Mouse (Mus musculus) ES-Bruce4 (cell line): ENCODE data around the gene Tmem213. TPM values are rescaled to one million over a fixed set of nuclear protein-coding genes. Genes with fewer than 3 reads are reported as not detected.

ENCODE experiments used
- H3K27ac ChIP-seq: 2 replicates; pipeline ENCODE4 v1.5.1; 2012; ENCODE audit warnings: low read length, inconsistent platforms; ENCODE audit not compliant: insufficient read depth
- H3K27me3 ChIP-seq: 2 replicates; pipeline ENCODE4 v1.6.1; 2012; ENCODE audit warnings: mild to moderate bottlenecking, low read length, inconsistent platforms; ENCODE audit not compliant: control insufficient read depth, poor library complexity, insufficient read depth, severe bottlenecking
- H3K36me3 ChIP-seq: 2 replicates; pipeline ENCODE4 v1.6.1; 2012; ENCODE audit warnings: inconsistent platforms, mild to moderate bottlenecking, low read length, moderate library complexity; ENCODE audit not compliant: control insufficient read depth, poor library complexity, insufficient read depth, severe bottlenecking
- H3K4me1 ChIP-seq: one replicate; pipeline ENCODE4 v1.8.1; 2011; ENCODE audit warnings: low read length; ENCODE audit not compliant: control insufficient read depth, insufficient read depth
- H3K4me3 ChIP-seq: 2 replicates; pipeline ENCODE4 v1.5.1; 2011; ENCODE audit warnings: low read depth, mild to moderate bottlenecking, low read length
- H3K9ac ChIP-seq: 2 replicates; pipeline ENCODE4 v1.6.1; 2012; ENCODE audit warnings: low read depth, mild to moderate bottlenecking, inconsistent platforms; ENCODE audit not compliant: poor library complexity, severe bottlenecking
- H3K9me3 ChIP-seq: replicated peaks from 2 replicates; pipeline ENCODE4 v1.6.1; 2012; ENCODE audit warnings: mild to moderate bottlenecking, low read length, inconsistent platforms; ENCODE audit not compliant: control insufficient read depth, poor library complexity, insufficient read depth, severe bottlenecking
- CTCF ChIP-seq: IDR thresholded peaks from one replicate; pipeline ENCODE4 v1.8.1; 2011; ENCODE audit warnings: low read depth, low read length
- EP300 ChIP-seq: IDR thresholded peaks from 2 replicates; pipeline ENCODE4 v1.6.1; 2011; ENCODE audit warnings: low read depth, low read length; ENCODE audit not compliant: insufficient read depth
- POLR2A ChIP-seq: IDR thresholded peaks from one replicate; pipeline ENCODE4 v1.8.1; 2011; ENCODE audit warnings: low read length; ENCODE audit not compliant: insufficient read depth
- polyA plus RNA-seq: library from polyadenylated mRNA; stranded (reverse); fragments of >200 nt; gene quantifications from 2 replicates; pipeline ENCODE4 v1.2.4, GENCODE M21; 2011; ENCODE audit warnings: low read depth; ENCODE audit not compliant: missing spikeins, insufficient read depth, insufficient read length

The Tmem213 gene
- polyA plus RNA-seq, 1 experiment = 3.0 TPM

DNA sequence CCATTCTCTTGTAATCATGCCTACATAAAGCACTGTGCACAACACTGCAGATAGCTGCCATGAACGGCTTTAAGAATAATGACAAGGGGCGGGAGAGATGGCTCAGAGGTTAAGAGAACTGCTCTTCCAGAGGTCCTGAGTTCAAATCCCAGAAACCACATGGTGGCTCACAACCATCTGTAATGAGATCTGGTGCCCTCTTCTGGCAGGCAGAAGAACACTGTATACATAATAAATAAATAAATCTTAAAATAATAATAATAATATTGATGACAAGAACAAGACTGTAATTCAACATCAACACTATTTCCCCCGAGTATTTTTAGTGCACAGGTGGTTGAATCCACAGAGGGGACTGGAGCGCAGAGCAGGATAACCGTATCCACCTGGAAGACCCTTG, 47.1 kb downstream of the Tmem213 start:
- Histone ChIP-seq H3K36me3 (no peaks in the 10 kb centered on the region; the same call in 1 of the 2 replicates), H3K4me1 (peaks cover 2% of the 10 kb centered on the region), H3K27ac (no peak overlapping the region), H3K9me3 (no peaks in the 10 kb centered on the region), H3K9ac (no peak overlapping the region), H3K4me3 (no peak overlapping the region), H3K27me3 (no peaks in the 10 kb centered on the region)
- TF ChIP-seq POLR2A (no peak), CTCF (no peak), EP300 (no peak)

DNA sequence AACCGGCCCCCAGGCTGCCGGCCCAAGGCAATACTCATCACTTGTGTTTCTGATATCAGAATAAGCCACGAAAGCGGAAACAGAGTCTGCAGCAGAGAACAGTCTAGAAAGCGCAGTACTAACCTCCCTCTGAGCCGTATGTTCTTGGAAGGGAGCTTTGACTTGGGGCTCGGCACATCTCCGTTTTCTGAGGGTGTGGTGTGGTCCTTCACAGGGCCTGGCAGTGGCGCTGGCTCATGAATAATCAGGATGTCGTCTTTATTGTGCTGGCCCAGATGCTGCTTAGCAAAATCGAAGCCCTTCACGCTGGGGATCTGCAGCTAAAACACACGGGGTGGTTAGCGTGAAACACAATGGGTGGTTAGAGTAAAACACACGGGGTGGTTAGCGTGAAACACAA, 48.9 kb downstream of the Tmem213 start:
- H3K9me3 ChIP-seq = no peaks in the 10 kb centered on the region
- peaks cover 2% of the 10 kb centered on the region for H3K4me1 ChIP-seq
- H3K9ac ChIP-seq = no peak overlapping the region
- H3K27ac ChIP-seq = no peak overlapping the region
- TF ChIP-seq CTCF = no peak
- TF ChIP-seq POLR2A = no peak
- no peak for TF ChIP-seq EP300
- H3K36me3 ChIP-seq = no peaks in the 10 kb centered on the region; the same call in 1 of the 2 replicates
- H3K4me3 ChIP-seq = no peak overlapping the region
- H3K27me3 ChIP-seq = no peaks in the 10 kb centered on the region

DNA sequence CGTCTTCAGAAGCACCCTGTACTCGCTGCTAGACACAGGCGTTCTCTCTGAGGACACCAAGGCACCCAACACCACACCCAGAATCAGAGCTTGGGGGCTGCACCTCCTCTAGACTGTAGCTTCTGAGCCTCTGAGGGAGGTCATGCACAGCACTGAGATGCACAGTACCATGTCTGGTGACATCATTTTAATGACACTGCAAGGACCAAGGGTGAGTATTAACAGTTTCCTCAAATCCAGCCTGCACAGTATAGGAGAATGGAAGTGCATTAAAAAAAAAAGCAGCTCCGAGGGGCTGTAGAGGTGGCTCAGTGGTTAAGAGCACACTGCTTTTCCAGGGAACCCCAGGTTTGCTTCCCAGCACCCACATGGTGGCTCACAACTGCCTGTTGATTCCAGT, 50.5 kb downstream of the Tmem213 start:
- Histone ChIP-seq H3K9me3 (no peaks in the 10 kb centered on the region), H3K27ac (no peak overlapping the region), H3K4me3 (no peak overlapping the region), H3K27me3 (no peaks in the 10 kb centered on the region), H3K4me1 (peaks cover 2% of the 10 kb centered on the region), H3K36me3 (no peaks in the 10 kb centered on the region; the same call in 1 of the 2 replicates), H3K9ac (no peak overlapping the region)
- TF ChIP-seq CTCF (no peak), POLR2A (no peak), EP300 (no peak)

DNA sequence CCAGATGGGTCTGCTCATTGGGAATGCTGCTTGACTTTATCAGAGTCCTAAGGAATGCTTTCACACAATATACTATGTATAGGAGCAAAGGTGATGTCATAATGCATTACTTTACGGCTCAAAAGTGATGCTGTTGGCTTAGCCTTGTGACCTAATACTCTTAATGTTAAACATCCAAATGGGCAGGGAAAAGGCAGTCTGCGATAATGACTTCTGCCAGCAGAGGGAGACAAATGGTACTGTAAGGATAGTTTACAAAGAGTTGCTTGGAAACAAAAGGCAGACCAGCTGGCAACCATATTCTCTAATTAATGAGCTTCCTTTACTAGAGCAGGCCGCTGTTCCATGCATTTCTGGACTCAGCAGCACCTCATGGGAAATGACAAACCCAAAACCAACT, 51.0 kb downstream of the Tmem213 start:
- H3K4me3 ChIP-seq = no peak overlapping the region
- no peak overlapping the region for H3K9ac ChIP-seq
- H3K27ac ChIP-seq = no peak overlapping the region
- H3K27me3 ChIP-seq = no peaks in the 10 kb centered on the region
- TF ChIP-seq EP300 (no peak), POLR2A (no peak), CTCF (peak; percentile 17)
- no peaks in the 10 kb centered on the region; the same call in 1 of the 2 replicates for H3K36me3 ChIP-seq
- H3K4me1 ChIP-seq = peaks cover 2% of the 10 kb centered on the region
- no peaks in the 10 kb centered on the region for H3K9me3 ChIP-seq

DNA sequence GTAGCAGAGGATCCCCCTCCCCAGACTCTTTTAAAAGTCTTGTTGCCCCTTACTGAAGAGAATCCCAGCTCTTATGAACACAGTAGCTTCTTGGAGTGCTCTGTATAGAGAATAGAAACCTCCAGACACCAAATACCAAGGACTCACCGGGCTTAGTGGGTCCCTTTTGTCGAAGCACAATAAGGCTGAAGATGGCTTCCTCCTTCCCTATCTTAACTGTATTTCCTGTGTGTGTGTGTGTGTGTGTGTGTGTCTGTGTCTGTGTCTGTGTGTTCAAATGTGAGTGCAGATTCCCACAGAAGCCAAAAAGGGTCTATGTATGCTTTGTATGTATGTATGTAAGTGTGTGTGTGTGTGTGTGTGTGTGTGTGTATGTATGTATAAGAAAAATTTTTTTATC, 51.5 kb downstream of the Tmem213 start:
- Histone ChIP-seq H3K36me3 (no peaks in the 10 kb centered on the region; the same call in 1 of the 2 replicates), H3K9me3 (no peaks in the 10 kb centered on the region), H3K4me3 (no peak overlapping the region), H3K9ac (no peak overlapping the region), H3K4me1 (peaks cover 2% of the 10 kb centered on the region), H3K27ac (no peak overlapping the region), H3K27me3 (no peaks in the 10 kb centered on the region)
- TF ChIP-seq EP300 = no peak
- no peak for TF ChIP-seq POLR2A
- TF ChIP-seq CTCF = no peak

DNA sequence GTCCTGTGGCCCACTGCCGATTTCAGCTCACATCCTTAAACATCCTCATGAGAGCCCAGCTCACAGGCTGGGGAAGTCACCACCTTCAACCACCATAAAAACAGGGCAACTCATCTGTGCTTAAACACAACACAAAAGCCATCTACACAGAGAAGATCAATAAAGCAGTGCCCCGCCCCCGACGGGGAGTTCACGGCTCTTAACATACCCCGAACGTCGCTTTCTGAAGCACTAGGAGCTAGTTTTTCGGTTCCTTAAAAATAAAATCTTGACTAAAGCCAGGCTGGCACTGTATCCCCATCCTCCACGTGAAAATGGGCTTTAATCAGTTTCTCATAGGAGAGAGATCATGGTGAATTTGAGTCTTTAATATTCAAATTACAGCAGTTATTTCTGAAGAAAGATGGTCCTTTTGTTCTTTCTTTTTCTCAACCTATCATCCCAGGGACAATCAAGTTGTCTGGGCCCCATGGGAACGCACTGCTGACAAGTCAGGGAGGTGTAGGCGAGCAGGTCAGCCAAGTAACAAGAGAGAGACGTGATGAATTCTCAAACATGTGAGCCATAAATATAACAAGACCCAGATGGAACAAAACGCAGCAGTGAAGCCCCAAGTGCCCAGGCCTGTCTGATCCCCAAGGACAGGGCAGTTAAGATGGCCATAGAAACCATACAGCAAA, 53.9 kb downstream of the Tmem213 start:
- Histone ChIP-seq H3K27ac (no peak overlapping the region), H3K27me3 (no peaks in the 10 kb centered on the region), H3K9ac (no peak overlapping the region), H3K9me3 (no peaks in the 10 kb centered on the region), H3K4me3 (no peak overlapping the region), H3K4me1 (no peaks in the 10 kb centered on the region), H3K36me3 (no peaks in the 10 kb centered on the region)
- TF ChIP-seq POLR2A = no peak
